8 mouse cellular contexts compared by ENCODE assay signal in genomic region chr7:51879136-51879723, GRCm38 (mm10). TPM values are rescaled to one million over a fixed set of nuclear protein-coding genes. Genes with fewer than 3 reads are reported as not detected.
DNase-seq lines count a peak whose midpoint lies in the region; ATAC-seq and TF ChIP-seq lines count a peak whose summit lies in the region.

No protein-coding gene starts in this region.

- peak; percentile 98 for ATAC-seq in forebrain, embryonic 13.5 days
- ATAC-seq in heart, postnatal 0 days (ENCODE audit: insufficient read depth, low read depth) = peak; percentile 79
- peak; percentile 98 for ATAC-seq in lung, embryonic 14.5 days (ENCODE audit: insufficient read depth)
- peak; percentile 98 for ATAC-seq in neural tube, embryonic 13.5 days (ENCODE audit: low read depth)

- DNase-seq in CD8-positive naive resting alpha-beta T cell, adult 2 months (ENCODE audit: low read depth in 2 of 2, low spot score in 2 of 2) = peak; percentile 10 to 28
- DNase-seq in heart, postnatal 0 days (ENCODE audit: low spot score) = peak; percentile 19
- peak; percentile 58 for DNase-seq in layer of hippocampus, adult 9-11 months
- DNase-seq in lung, embryonic 14.5 days = peak; percentile 80

- H3K9me3 ChIP-seq in forebrain, embryonic 13.5 days (replicated peaks) = no peaks in the 10 kb centered on the region
- H3K9me3 ChIP-seq in heart, postnatal 0 days (replicated peaks; ENCODE audit: control insufficient read depth, low read length) = no peaks in the 10 kb centered on the region
- no peaks in the 10 kb centered on the region for H3K9me3 ChIP-seq in lung, embryonic 14.5 days (ENCODE audit: low read depth, low read length)
- H3K9me3 ChIP-seq in neural tube, embryonic 13.5 days = no peaks in the 10 kb centered on the region

- H3K27ac ChIP-seq in bone marrow, adult 2 months (ENCODE audit: control insufficient read depth, insufficient read depth, low read depth, low read length, poor library complexity) = no peak overlapping the region; the same call in 1 of the 2 replicates
- H3K27ac ChIP-seq in forebrain, embryonic 13.5 days = peak overlapping the region; percentile 84
- peak overlapping the region; percentile 44 for H3K27ac ChIP-seq in heart, postnatal 0 days (ENCODE audit: low read depth)
- H3K27ac ChIP-seq in lung, embryonic 14.5 days (ENCODE audit: low read depth) = peak overlapping the region; percentile 97
- peak overlapping the region; percentile 95 for H3K27ac ChIP-seq in neural tube, embryonic 13.5 days (replicated peaks)
- H3K27ac ChIP-seq in testis, adult 2 months (ENCODE audit: control insufficient read depth, insufficient read depth, low read depth, low read length) = no peak overlapping the region

- under 1% methylated on average over 17 of the region's 17 CpGs for WGBS in bone marrow, adult 2 months
- under 1% methylated on average over 17 of the region's 17 CpGs for WGBS in forebrain, embryonic 13.5 days
- WGBS in heart, postnatal 0 days = under 1% methylated on average over 17 of the region's 17 CpGs
- WGBS in lung, embryonic 14.5 days = under 1% methylated on average over 17 of the region's 17 CpGs
- WGBS in neural tube, embryonic 13.5 days = under 1% methylated on average over 17 of the region's 17 CpGs

- TF ChIP-seq POLR2A in bone marrow, adult 2 months (IDR thresholded peaks at IDR 0.05; ENCODE audit: borderline replicate concordance, control insufficient read depth, low read depth, low read length) = no peak
- no peak for TF ChIP-seq POLR2A in testis, adult 2 months (IDR thresholded peaks at IDR 0.05; ENCODE audit: control insufficient read depth, low read depth, low read length)

- peak overlapping the region; percentile 86 for H3K4me2 ChIP-seq in forebrain, embryonic 13.5 days
- peak overlapping the region; percentile 68 for H3K4me2 ChIP-seq in heart, postnatal 0 days (ENCODE audit: low read depth, low read length)
- peak overlapping the region; percentile 77 for H3K4me2 ChIP-seq in lung, embryonic 14.5 days
- peak overlapping the region; percentile 80 for H3K4me2 ChIP-seq in neural tube, embryonic 13.5 days

- H3K9ac ChIP-seq in forebrain, embryonic 13.5 days = peak overlapping the region; percentile 84
- no peak overlapping the region; the same call in 1 of the 2 replicates for H3K9ac ChIP-seq in heart, postnatal 0 days (replicated peaks; ENCODE audit: low read depth, low read length)
- H3K9ac ChIP-seq in lung, embryonic 14.5 days = peak overlapping the region; percentile 61
- H3K9ac ChIP-seq in neural tube, embryonic 13.5 days = peak overlapping the region; percentile 87

- H3K4me3 ChIP-seq in bone marrow, adult 2 months (replicated peaks; ENCODE audit: control insufficient read depth, low read depth, low read length) = peak overlapping the region; percentile 4
- H3K4me3 ChIP-seq in forebrain, embryonic 13.5 days = peak overlapping the region; percentile 57
- H3K4me3 ChIP-seq in heart, postnatal 0 days (ENCODE audit: low read depth, low read length) = peak overlapping the region; percentile 40
- H3K4me3 ChIP-seq in lung, embryonic 14.5 days (ENCODE audit: low read depth, low read length) = peak overlapping the region; percentile 43
- H3K4me3 ChIP-seq in neural tube, embryonic 13.5 days = peak overlapping the region; percentile 56
- H3K4me3 ChIP-seq in testis, adult 2 months (ENCODE audit: control insufficient read depth, low read depth, low read length) = peak overlapping the region; percentile 62

- no peaks in the 10 kb centered on the region for H3K36me3 ChIP-seq in forebrain, embryonic 13.5 days (ENCODE audit: poor library complexity, severe bottlenecking)
- H3K36me3 ChIP-seq in heart, postnatal 0 days (replicated peaks; ENCODE audit: control insufficient read depth, insufficient read depth, low read length) = no peaks in the 10 kb centered on the region
- H3K36me3 ChIP-seq in lung, embryonic 14.5 days (ENCODE audit: insufficient read depth) = no peaks in the 10 kb centered on the region
- H3K36me3 ChIP-seq in neural tube, embryonic 13.5 days = no peaks in the 10 kb centered on the region
- no peaks in the 10 kb centered on the region for H3K36me3 ChIP-seq in testis, adult 2 months (ENCODE audit: control insufficient read depth, insufficient read depth, low read length)

- H3K4me1 ChIP-seq in bone marrow, adult 2 months (ENCODE audit: control insufficient read depth, insufficient read depth, low read length) = no peaks in the 10 kb centered on the region; the same call in 1 of the 2 replicates
- H3K4me1 ChIP-seq in forebrain, embryonic 13.5 days = peaks cover 14% of the 10 kb centered on the region
- H3K4me1 ChIP-seq in heart, postnatal 0 days (ENCODE audit: control insufficient read depth, insufficient read depth) = no peaks in the 10 kb centered on the region
- no peaks in the 10 kb centered on the region for H3K4me1 ChIP-seq in lung, embryonic 14.5 days (ENCODE audit: insufficient read depth)
- peaks cover 23% of the 10 kb centered on the region for H3K4me1 ChIP-seq in neural tube, embryonic 13.5 days (replicated peaks)
- peaks cover 6% of the 10 kb centered on the region for H3K4me1 ChIP-seq in testis, adult 2 months (ENCODE audit: control insufficient read depth, insufficient read depth, low read length)

- TF ChIP-seq CTCF in bone marrow, adult 2 months (IDR thresholded peaks at IDR 0.05; ENCODE audit: control insufficient read depth, insufficient read depth, low read length) = no peak
- no peak for TF ChIP-seq CTCF in heart, postnatal 0 days (IDR thresholded peaks at IDR 0.05; ENCODE audit: low read depth)
- no peak for TF ChIP-seq CTCF in lung, embryonic 14.5 days (IDR thresholded peaks at IDR 0.05; ENCODE audit: low read depth)
- TF ChIP-seq CTCF in testis, adult 2 months (IDR thresholded peaks at IDR 0.05; ENCODE audit: control insufficient read depth, insufficient read depth, insufficient replicate concordance, low read depth, low read length) = no peak

- H3K27me3 ChIP-seq in forebrain, embryonic 13.5 days = no peaks in the 10 kb centered on the region
- H3K27me3 ChIP-seq in heart, postnatal 0 days (ENCODE audit: control insufficient read depth, insufficient read depth, low read length) = no peaks in the 10 kb centered on the region
- no peaks in the 10 kb centered on the region for H3K27me3 ChIP-seq in lung, embryonic 14.5 days (ENCODE audit: insufficient read depth, low read length)
- no peaks in the 10 kb centered on the region for H3K27me3 ChIP-seq in neural tube, embryonic 13.5 days
- H3K27me3 ChIP-seq in testis, adult 2 months (ENCODE audit: control insufficient read depth, insufficient read depth, low read length) = no peaks in the 10 kb centered on the region

- no peak for TF ChIP-seq EP300 in heart, postnatal 0 days (IDR thresholded peaks at IDR 0.05; ENCODE audit: low read depth)

RNA-seq across cellular contexts. Expression of gene Fancf, which starts 17.2 kb away (rescaled TPM):
- 1.9 and 3.9 TPM in 2 replicates for polyA plus RNA-seq in bone marrow, adult 2 months (2011; ENCODE audit: insufficient read depth, insufficient read length, low replicate concordance, missing spikeins)
- 3.6 and 5.2 TPM in 2 replicates for polyA plus RNA-seq in forebrain, embryonic 13.5 days (2015; fragmentation: Nextera tagmentation; extraction: Ambion mirVana)
- total RNA-seq in heart, postnatal 0 days (2014; rRNA removed; ENCODE audit: low replicate concordance) = 7.6 and 8.8 TPM in 2 replicates
- polyA plus RNA-seq in heart, postnatal 0 days (2015; fragmentation: Nextera tagmentation; extraction: Ambion mirVana) = 3.0 and 3.1 TPM in 2 replicates
- 12.0 and 15.6 TPM in 2 replicates for polyA plus RNA-seq in lung, embryonic 14.5 days (2014; fragmentation: Nextera tagmentation; extraction: Ambion mirVana)
- polyA plus RNA-seq in neural tube, embryonic 13.5 days (2015; fragmentation: Nextera tagmentation; extraction: Ambion mirVana) = 11.2 and 12.5 TPM in 2 replicates
- 1.3 and 1.7 TPM in 2 replicates for polyA plus RNA-seq in testis, adult 2 months (2012; rRNA removed)

RNA-seq across cellular contexts. Expression of gene Gas2, which starts 17.4 kb away (rescaled TPM):
- 3.2 and 5.4 TPM in 2 replicates for polyA plus RNA-seq in bone marrow, adult 2 months (2011; ENCODE audit: insufficient read depth, insufficient read length, low replicate concordance, missing spikeins)
- 22.8 and 25.0 TPM in 2 replicates for polyA plus RNA-seq in forebrain, embryonic 13.5 days (2015; fragmentation: Nextera tagmentation; extraction: Ambion mirVana)
- total RNA-seq in heart, postnatal 0 days (2014; rRNA removed; ENCODE audit: low replicate concordance) = 6.1 and 6.6 TPM in 2 replicates
- polyA plus RNA-seq in heart, postnatal 0 days (2015; fragmentation: Nextera tagmentation; extraction: Ambion mirVana) = 5.5 and 5.8 TPM in 2 replicates
- 18.2 and 20.6 TPM in 2 replicates for polyA plus RNA-seq in lung, embryonic 14.5 days (2014; fragmentation: Nextera tagmentation; extraction: Ambion mirVana)
- 19.8 and 28.1 TPM in 2 replicates for polyA plus RNA-seq in neural tube, embryonic 13.5 days (2015; fragmentation: Nextera tagmentation; extraction: Ambion mirVana)
- 3.9 and 4.7 TPM in 2 replicates for polyA plus RNA-seq in testis, adult 2 months (2012; rRNA removed)

Comparison
In these comparisons a context has a peak if more than half of its experiments do, and no peak if none do; other contexts are left out.
1. DNase-seq: peak in every context shown above with its lines; median percentile 80 in lung, embryonic 14.5 days; 58 in layer of hippocampus, adult 9-11 months; 19 in CD8-positive naive resting alpha-beta T cell, adult 2 months; 19 in heart, postnatal 0 days.
2. H3K27ac ChIP-seq: peak in forebrain, embryonic 13.5 days (single experiment), heart, postnatal 0 days (single experiment), lung, embryonic 14.5 days (single experiment) and neural tube, embryonic 13.5 days (single experiment); none in bone marrow, adult 2 months (single experiment) and testis, adult 2 months (single experiment).
3. H3K4me3 ChIP-seq: peak in every context shown above with its lines; median percentile 62 in testis, adult 2 months; 57 in forebrain, embryonic 13.5 days; 56 in neural tube, embryonic 13.5 days; 43 in lung, embryonic 14.5 days; 40 in heart, postnatal 0 days; 4 in bone marrow, adult 2 months.
4. Peak in every context shown above with its lines, with median percentiles within 50 percentile points of each other: ATAC-seq and H3K4me2 ChIP-seq.